9 mouse cellular contexts compared by ENCODE assay signal in genomic region chr7:83774721-83775120, GRCm38 (mm10). TPM values are rescaled to one million over a fixed set of nuclear protein-coding genes. Genes with fewer than 3 reads are reported as not detected.
A peak's percentile ranks its signal among the peaks of the same experiment; 100 is the strongest.
DNase-seq lines count a peak whose midpoint lies in the region; ATAC-seq and TF ChIP-seq lines count a peak whose summit lies in the region.
"Had no signal": no experiment of that assay in that cellular context is flagged by ENCODE, and none has a peak within 500 bp of the region (broad histone marks: within the 10 kb centered on the region; RNA-seq: fewer than 3 reads in every experiment).

No protein-coding gene starts in this region.

- H3K4me3 ChIP-seq in forebrain, embryonic 14.5 days (ENCODE audit: low read depth, low read length): no peak overlapping the region
- no peak overlapping the region for H3K4me3 ChIP-seq in forebrain, embryonic 13.5 days
- no peak overlapping the region for H3K4me3 ChIP-seq in lung, postnatal 0 days (ENCODE audit: low read depth, low read length)

- no peaks in the 10 kb centered on the region for H3K9me3 ChIP-seq in forebrain, embryonic 14.5 days (replicated peaks; ENCODE audit: control insufficient read depth, low read length)
- H3K9me3 ChIP-seq in forebrain, embryonic 13.5 days (replicated peaks): no peaks in the 10 kb centered on the region
- H3K9me3 ChIP-seq in lung, postnatal 0 days (ENCODE audit: low read length): no peaks in the 10 kb centered on the region

- peak; percentile 77 for TF ChIP-seq CTCF in lung, postnatal 0 days (IDR thresholded peaks at IDR 0.05)

- H3K27ac ChIP-seq in forebrain, embryonic 14.5 days (ENCODE audit: low read depth, low read length): no peak overlapping the region
- H3K27ac ChIP-seq in forebrain, embryonic 13.5 days: no peak overlapping the region
- no peak overlapping the region for H3K27ac ChIP-seq in lung, postnatal 0 days (ENCODE audit: low read length)
- H3K27ac ChIP-seq: macrophage had no signal

- peak; percentile 59 for DNase-seq in forebrain, embryonic 14.5 days (ENCODE audit: low spot score)
- peak; percentile 26 to 34 for DNase-seq in right cerebral cortex, adult 2 months (ENCODE audit: low spot score in 2 of 2)
- DNase-seq in right cerebral cortex, postnatal 25 days: no peak
- DNase-seq in cerebellum, postnatal 36 days: peak; percentile 20 to 64
- peak; percentile 74 for DNase-seq in lung, postnatal 0 days (ENCODE audit: low spot score)
- no peak for DNase-seq in adrenal gland, postnatal 4 days (ENCODE audit: low spot score in 2 of 2)

- H3K27me3 ChIP-seq in forebrain, embryonic 14.5 days (replicated peaks; ENCODE audit: control insufficient read depth, insufficient read depth, low read length): no peaks in the 10 kb centered on the region
- no peaks in the 10 kb centered on the region for H3K27me3 ChIP-seq in forebrain, embryonic 13.5 days
- H3K27me3 ChIP-seq in lung, postnatal 0 days (replicated peaks; ENCODE audit: insufficient read depth, low read length): no peaks in the 10 kb centered on the region

- no peak for TF ChIP-seq EP300 in lung, postnatal 0 days (IDR thresholded peaks at IDR 0.05)

- 39% methylated on average over 5 of the region's 5 CpGs for WGBS in forebrain, embryonic 14.5 days
- WGBS in forebrain, embryonic 13.5 days: 44% methylated on average over 5 of the region's 5 CpGs
- WGBS in lung, postnatal 0 days: 19% methylated on average over 5 of the region's 5 CpGs

- no peak overlapping the region for H3K9ac ChIP-seq in forebrain, embryonic 14.5 days (ENCODE audit: low read length)
- H3K9ac ChIP-seq in forebrain, embryonic 13.5 days: no peak overlapping the region
- H3K9ac ChIP-seq in lung, postnatal 0 days (replicated peaks; ENCODE audit: low read depth): no peak overlapping the region

- H3K36me3 ChIP-seq in forebrain, embryonic 14.5 days (ENCODE audit: control insufficient read depth, insufficient read depth, low read length): no peaks in the 10 kb centered on the region
- H3K36me3 ChIP-seq in forebrain, embryonic 13.5 days (ENCODE audit: poor library complexity, severe bottlenecking): no peaks in the 10 kb centered on the region
- no peaks in the 10 kb centered on the region for H3K36me3 ChIP-seq in lung, postnatal 0 days (ENCODE audit: insufficient read depth, low read length)

- H3K4me2 ChIP-seq in forebrain, embryonic 14.5 days (ENCODE audit: low read length): no peak overlapping the region
- H3K4me2 ChIP-seq in forebrain, embryonic 13.5 days: no peak overlapping the region
- H3K4me2 ChIP-seq in lung, postnatal 0 days (replicated peaks; ENCODE audit: low read depth, low read length): no peak overlapping the region

- ATAC-seq in forebrain, embryonic 14.5 days: no peak
- no peak for ATAC-seq in forebrain, embryonic 13.5 days
- ATAC-seq in inflammation-experienced regulatory T-cells, adult 6 months: peak; percentile 50
- no peak for ATAC-seq in lung, postnatal 0 days

- H3K4me1 ChIP-seq in forebrain, embryonic 14.5 days (ENCODE audit: control insufficient read depth, insufficient read depth, low read length): no peaks in the 10 kb centered on the region
- no peaks in the 10 kb centered on the region for H3K4me1 ChIP-seq in forebrain, embryonic 13.5 days
- no peaks in the 10 kb centered on the region; the same call in 1 of the 2 replicates for H3K4me1 ChIP-seq in lung, postnatal 0 days (ENCODE audit: insufficient read depth, low read depth, low read length)

RNA-seq across cellular contexts. Expression of gene Cfap161, which starts 20.0 kb away (rescaled TPM):
- 0.98 and 1.5 TPM in 2 replicates for polyA plus RNA-seq in forebrain, embryonic 14.5 days (2014; fragmentation: Nextera tagmentation; extraction: Ambion mirVana)
- 0.45 and 0.79 TPM in 2 replicates for polyA plus RNA-seq in forebrain, embryonic 13.5 days (2015; fragmentation: Nextera tagmentation; extraction: Ambion mirVana)
- polyA plus RNA-seq in inflammation-experienced regulatory T-cells, adult 6 months (2017; shearing (Covaris generic)): not detected
- 6.8 and 10.4 TPM in 2 replicates for polyA plus RNA-seq in lung, postnatal 0 days (2015; fragmentation: Nextera tagmentation; extraction: Ambion mirVana)
- total RNA-seq in adrenal gland, postnatal 4 days (2021): 1 to 10 TPM; 1.1 to 1.4 TPM

RNA-seq across cellular contexts. Expression of gene Il16, which starts 29.2 kb away (rescaled TPM):
- 0.91 and 1.3 TPM in 2 replicates for polyA plus RNA-seq in forebrain, embryonic 14.5 days (2014; fragmentation: Nextera tagmentation; extraction: Ambion mirVana)
- polyA plus RNA-seq in forebrain, embryonic 13.5 days (2015; fragmentation: Nextera tagmentation; extraction: Ambion mirVana): 0.93 and 1.1 TPM in 2 replicates
- 100 to 1,000 TPM; 206 to 386 (median 321) TPM for polyA plus RNA-seq in inflammation-experienced regulatory T-cells, adult 6 months (2017; shearing (Covaris generic))
- polyA plus RNA-seq in lung, postnatal 0 days (2015; fragmentation: Nextera tagmentation; extraction: Ambion mirVana): 7.9 and 8.0 TPM in 2 replicates
- total RNA-seq in adrenal gland, postnatal 4 days (2021): 1 to 10 TPM; 8.5 to 8.8 TPM

Comparison
In these comparisons a context has a peak if more than half of its experiments do, and no peak if none do; other contexts are left out.
1. DNase-seq: peak in forebrain, embryonic 14.5 days (single experiment), right cerebral cortex, adult 2 months (2 of 2), cerebellum, postnatal 36 days (2 of 2) and lung, postnatal 0 days (single experiment); none in right cerebral cortex, postnatal 25 days (single experiment) and adrenal gland, postnatal 4 days (0 of 2).
2. RNA of gene Il16, which starts 29.2 kb away (polyA plus RNA-seq): 206 to 386 TPM in inflammation-experienced regulatory T-cells, adult 6 months; 7.9 to 8.0 TPM in lung, postnatal 0 days, 0.93 to 1.1 TPM in forebrain, embryonic 13.5 days and 0.91 to 1.3 TPM in forebrain, embryonic 14.5 days; every median in the first group is over 10 times any median in the second.